Mouse (Mus musculus) hindbrain, embryonic 11.5 days (tissue): ENCODE measurements at regions not wholly inside any gene's neighbourhood (a gene's known extent, or its start where the extent isn't known, plus 50 kb on each side); places are given as distances from the start of the nearest gene placed in this dataset.

Source experiments
- ATAC-seq: fragments of 200-750 bp; cut with Nextera tagmentation; 2 replicates; pipeline ENCODE4 v1.8.0; 2017; ENCODE audit warnings: mild to moderate bottlenecking, moderate TSS enrichment, moderate library complexity; ENCODE audit not compliant: low FRiP score
- DNase-seq: peaks from one replicate; pipeline ENCODE4 v3.0.0-alpha.2; 2015; ENCODE audit warnings: low spot score
- H3K27ac ChIP-seq: fragments of 300-500 bp; sonication (generic); 2 replicates; pipeline ENCODE4 v1.5.1; 2014; ENCODE audit warnings: mild to moderate bottlenecking, low read depth, low read length
- H3K27me3 ChIP-seq: fragments of 300-500 bp; sonication (generic); 2 replicates; pipeline ENCODE4 v1.6.1; 2014; ENCODE audit warnings: mild to moderate bottlenecking, low read length, moderate library complexity, mixed read lengths; ENCODE audit not compliant: control insufficient read depth, insufficient read depth
- H3K36me3 ChIP-seq: fragments of 300-500 bp; sonication (generic); 2 replicates; pipeline ENCODE4 v1.6.1; 2014; ENCODE audit warnings: mild to moderate bottlenecking, low read length, moderate library complexity, mixed read lengths; ENCODE audit not compliant: control insufficient read depth, insufficient read depth
- H3K4me1 ChIP-seq: fragments of 300-500 bp; sonication (generic); replicated peaks from 2 replicates; pipeline ENCODE4 v1.6.1; 2014; ENCODE audit warnings: low read length, mixed read lengths; ENCODE audit not compliant: control insufficient read depth, insufficient read depth
- H3K4me2 ChIP-seq: fragments of 300-500 bp; sonication (generic); replicated peaks from 2 replicates; pipeline ENCODE4 v1.6.1; 2014; ENCODE audit warnings: mild to moderate bottlenecking, low read depth, low read length
- H3K4me3 ChIP-seq: fragments of 300-500 bp; sonication (generic); 2 replicates; pipeline ENCODE4 v1.5.1; 2014; ENCODE audit warnings: low read depth, low read length
- H3K9ac ChIP-seq: fragments of 300-500 bp; sonication (generic); 2 replicates; pipeline ENCODE4 v1.6.1; 2014; ENCODE audit warnings: low read depth, low read length
- H3K9me3 ChIP-seq: fragments of 300-500 bp; sonication (generic); 2 replicates; pipeline ENCODE4 v1.6.1; 2016; ENCODE audit warnings: low read length; ENCODE audit not compliant: control insufficient read depth
- WGBS: fragments of 180-500 bp; shearing (Covaris S2); extraction: QIAGEN DNeasy Blood & Tissue Kit; methylation state at CpG from one replicate; pipeline ENCODE4 v1.1.7; 2014; 5-methylcytosine and 5-hydroxymethylcytosine counted together

DNA sequence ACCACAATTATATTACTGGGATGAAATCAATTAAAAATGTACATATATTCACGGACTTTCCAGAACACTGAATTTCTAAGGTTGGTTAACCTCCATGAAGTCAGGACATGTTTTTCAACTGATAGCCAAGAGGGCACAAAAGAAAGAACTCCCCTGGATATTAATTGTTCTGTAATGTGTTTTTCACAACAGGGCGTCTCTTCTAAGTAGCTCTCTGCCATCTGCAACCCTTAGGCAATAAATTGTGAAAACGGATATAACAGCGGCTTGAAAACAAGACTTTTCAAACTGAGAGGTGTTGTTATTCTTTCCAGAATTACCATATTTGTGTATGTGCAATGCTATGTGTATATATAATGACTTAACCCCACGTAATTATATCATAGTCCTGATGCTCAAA is 841.1 kb upstream of the Pot1a start:
- Histone ChIP-seq H3K9ac (no peak overlapping the region), H3K4me2 (no peak overlapping the region), H3K4me1 (no peaks in the 10 kb centered on the region), H3K4me3 (no peak overlapping the region), H3K27me3 (no peaks in the 10 kb centered on the region), H3K27ac (no peak overlapping the region), H3K36me3 (no peaks in the 10 kb centered on the region), H3K9me3 (no peaks in the 10 kb centered on the region)
- 67% methylated on average over 5 of the region's 5 CpGs for WGBS
- DNase-seq (peak; percentile 2), ATAC-seq (no peak; the same call in 1 of the 2 replicates)

DNA sequence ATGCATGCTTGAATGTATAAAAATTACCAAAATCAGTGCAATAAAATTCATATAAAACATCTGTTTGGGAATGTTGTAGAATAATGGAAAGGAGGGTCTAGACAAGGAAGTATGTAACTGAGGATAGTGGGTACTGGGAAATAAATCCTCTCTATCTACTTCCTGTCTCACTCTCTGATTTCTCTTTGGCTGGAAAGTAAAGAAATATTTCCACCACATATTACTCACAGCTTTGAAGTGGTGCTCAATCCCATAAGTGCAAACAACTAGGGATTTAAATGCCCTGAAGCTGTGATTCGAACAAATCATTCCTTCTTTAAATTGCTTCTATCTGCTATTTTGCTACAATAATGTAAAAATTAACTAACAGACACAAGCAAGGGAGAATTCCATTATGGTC is 840.5 kb upstream of the Pot1a start:
- no peak overlapping the region for H3K9ac ChIP-seq
- H3K4me3 ChIP-seq: no peak overlapping the region
- 79% methylated on average over 1 of the region's 1 CpGs for WGBS
- H3K4me1 ChIP-seq: no peaks in the 10 kb centered on the region
- H3K27me3 ChIP-seq: no peaks in the 10 kb centered on the region
- no peak for DNase-seq
- no peak for ATAC-seq
- no peak overlapping the region for H3K4me2 ChIP-seq
- H3K36me3 ChIP-seq: no peaks in the 10 kb centered on the region
- no peaks in the 10 kb centered on the region for H3K9me3 ChIP-seq
- no peak overlapping the region for H3K27ac ChIP-seq

DNA sequence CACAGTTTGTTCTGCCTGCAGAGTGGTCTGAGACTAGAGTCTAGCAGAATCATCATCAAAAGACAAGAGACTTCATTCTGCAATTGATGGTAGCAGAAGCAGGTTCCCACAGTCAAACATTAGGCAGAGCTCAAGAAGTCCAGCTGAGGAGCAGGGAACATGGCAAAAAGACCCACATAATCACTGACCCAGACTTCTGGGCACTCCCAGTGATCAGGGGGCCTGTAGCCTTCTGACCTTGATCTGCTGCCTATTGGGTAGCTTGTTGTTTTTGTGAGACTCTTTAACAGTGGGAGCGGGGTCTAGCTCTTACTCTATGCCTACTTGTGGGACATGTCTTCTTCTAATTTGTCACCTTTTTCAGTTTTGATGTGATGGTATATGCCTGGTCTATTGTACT is 819.4 kb upstream of the Pot1a start:
- Histone ChIP-seq H3K4me1 (no peaks in the 10 kb centered on the region), H3K9ac (no peak overlapping the region)
- DNase-seq: no peak

More for the DNA sequence above, 819.4 kb upstream of the Pot1a start:
- Histone ChIP-seq H3K9me3 (no peaks in the 10 kb centered on the region), H3K4me2 (no peak overlapping the region), H3K27me3 (no peaks in the 10 kb centered on the region), H3K27ac (no peak overlapping the region), H3K36me3 (no peaks in the 10 kb centered on the region), H3K4me3 (no peak overlapping the region)
- WGBS: 90% methylated on average over 1 of the region's 1 CpGs
- ATAC-seq: no peak
